Mouse (Mus musculus) effector memory CD4-positive, alpha-beta T cell, adult 5 months (primary cell): Measurements from ENCODE around the gene Ncoa1. TPM values are rescaled to one million over a fixed set of nuclear protein-coding genes. Genes with fewer than 3 reads are reported as not detected.

Source experiments
- polyA plus RNA-seq: library from polyadenylated mRNA; unstranded; fragments of 100-300 nt; shearing (Covaris generic); gene quantifications from one replicate; pipeline ENCODE4 v1.2.1, GENCODE M21; 2017

Gene Ncoa1
- polyA plus RNA-seq: 77.7 TPM

DNA sequence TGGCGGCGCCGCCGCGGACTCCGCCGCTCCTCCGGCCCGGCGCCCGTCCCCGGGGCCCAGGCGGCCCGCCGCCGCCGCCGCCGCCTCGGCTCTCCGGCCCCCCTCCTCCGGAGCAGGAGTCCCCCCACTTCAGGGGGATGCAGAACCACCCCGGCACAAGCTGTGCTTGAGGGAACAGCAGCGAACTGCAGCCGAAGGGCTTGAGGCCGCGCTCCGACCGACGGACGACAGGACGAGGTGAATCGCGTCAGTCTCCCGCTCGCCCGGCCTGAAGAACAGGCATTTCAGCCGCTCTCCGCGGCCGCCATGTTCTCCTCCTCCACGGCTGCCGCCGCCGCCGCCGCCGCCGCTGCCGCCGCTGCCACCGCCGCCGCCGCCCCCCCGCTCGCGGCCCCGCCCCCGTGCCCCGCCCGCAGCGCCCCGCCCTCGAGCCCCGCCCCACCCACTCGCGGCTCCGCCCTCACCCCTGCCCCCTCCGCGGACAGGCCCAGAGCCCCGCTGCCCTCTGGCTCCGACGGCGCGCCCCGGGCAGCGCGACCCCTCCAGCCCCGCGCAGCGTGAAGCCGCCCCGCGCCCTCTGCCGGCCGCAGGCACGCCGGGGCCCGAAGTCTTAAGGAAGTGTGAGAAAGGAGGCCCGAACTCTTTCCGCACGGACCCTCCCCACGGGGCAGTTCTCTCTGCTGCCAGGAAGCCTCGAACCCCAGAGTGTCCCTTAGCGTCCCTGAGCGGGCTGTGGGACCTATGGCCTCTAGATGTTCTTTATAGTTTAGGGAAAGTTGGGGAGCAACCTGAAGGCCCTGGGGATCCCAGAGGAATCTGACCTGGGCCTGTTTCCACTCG is at the start of gene Ncoa1:
TSS of gene Ncoa1 (minus strand) at position 351 of the 840 bp plus-strand sequence.

DNA sequence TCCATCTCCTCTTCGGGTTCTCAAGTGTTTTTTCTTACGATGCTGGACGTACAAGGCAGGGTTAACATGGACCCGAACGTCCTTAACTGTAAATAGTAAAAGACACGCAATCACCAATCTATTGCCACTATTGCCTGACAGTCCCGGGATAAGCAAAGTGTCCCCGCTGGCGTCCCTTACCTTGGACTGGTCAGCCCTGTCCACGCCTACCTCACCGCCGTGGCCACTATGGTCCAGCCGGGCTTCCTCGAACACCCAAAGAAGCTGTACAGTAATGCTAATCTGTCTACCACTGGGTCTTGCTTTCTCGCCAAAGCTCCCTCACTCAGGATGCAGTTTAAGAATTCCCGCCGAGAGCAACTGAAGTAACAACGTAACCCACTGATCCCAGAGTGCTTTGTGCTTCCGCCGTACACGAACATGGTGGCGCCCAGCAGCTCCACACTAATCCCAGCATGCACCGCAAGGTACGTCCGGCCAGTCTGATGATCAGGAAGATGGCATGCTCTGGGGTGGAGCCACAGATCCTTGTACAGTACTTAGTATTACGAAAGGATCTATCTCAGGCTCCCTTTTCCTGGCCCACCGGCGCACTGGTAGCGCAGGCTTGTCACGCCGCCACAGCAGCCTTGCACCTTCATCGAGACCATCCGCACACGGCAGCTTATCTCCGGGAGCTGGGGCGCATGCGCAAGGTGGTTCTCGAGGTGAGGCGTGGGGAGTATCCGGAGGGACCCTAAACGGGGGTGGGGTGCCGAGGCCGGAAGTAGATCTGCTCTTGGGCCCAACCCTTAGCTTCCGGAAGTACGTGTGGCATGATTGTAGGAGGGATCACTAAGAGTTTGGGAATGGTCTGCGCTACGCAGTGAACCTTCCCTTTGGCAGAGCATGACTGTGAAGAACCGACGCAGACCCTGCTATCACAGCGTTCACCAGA is 243.1 kb downstream of the Ncoa1 start, which contains the start of the genes Ptrhd1 and Cenpo:
TSS of gene Ptrhd1 (plus strand) at position 456 of the 937 bp plus-strand sequence.
TSS of gene Cenpo (minus strand) at position 723 of the 937 bp plus-strand sequence.

Other genes with a start within 250 kb of the Ncoa1 start
- gene Ptrhd1, start 243.2 kb downstream of the Ncoa1 start, polyA plus RNA-seq: 2.7 TPM
- 13.2 TPM for gene Cenpo, start 242.9 kb downstream of the Ncoa1 start, polyA plus RNA-seq
- 191 TPM for gene Itsn2, start 115.5 kb upstream of the Ncoa1 start, polyA plus RNA-seq
- not detected for gene Gm3625, start 115.7 kb upstream of the Ncoa1 start, polyA plus RNA-seq